Mouse (Mus musculus) erythroblast, embryonic 14.5 days (primary cell): ENCODE results near the gene Celf2. TPM values are rescaled to one million over a fixed set of nuclear protein-coding genes. Genes with fewer than 3 reads are reported as not detected.

Experiments used
- H3K27me3 ChIP-seq: 2 replicates; pipeline ENCODE4 v1.6.1; 2012; ENCODE audit warnings: inconsistent platforms; ENCODE audit not compliant: control insufficient read depth
- H3K36me3 ChIP-seq: 2 replicates; pipeline ENCODE4 v1.6.1; 2012; ENCODE audit warnings: mild to moderate bottlenecking, inconsistent platforms; ENCODE audit not compliant: control insufficient read depth
- H3K4me1 ChIP-seq: 2 replicates; pipeline ENCODE4 v1.6.1; 2012; ENCODE audit warnings: inconsistent platforms; ENCODE audit not compliant: control insufficient read depth
- H3K4me3 ChIP-seq: replicated peaks from 2 replicates; pipeline ENCODE3; 2012; ENCODE audit warnings: moderate library complexity, mild to moderate bottlenecking, inconsistent platforms
- H3K9me3 ChIP-seq: 2 replicates; pipeline ENCODE4 v1.6.1; 2012; ENCODE audit warnings: low read length, inconsistent platforms, mixed read lengths; ENCODE audit not compliant: control insufficient read depth
- GATA1 ChIP-seq: IDR thresholded peaks from 2 replicates; pipeline ENCODE4 v1.6.1; 2012; ENCODE audit warnings: low read length, inconsistent platforms, mixed read lengths
- TAL1 ChIP-seq: IDR thresholded peaks from 3 replicates; pipeline ENCODE4 v1.6.1; 2012; ENCODE audit warnings: low read length, inconsistent platforms, mixed read lengths
- polyA plus RNA-seq: library from polyadenylated mRNA; stranded (reverse); fragments of >175 nt; gene quantifications from 2 replicates; pipeline ENCODE4 v1.2.3, GENCODE M21; 2012

Gene Celf2
- polyA plus RNA-seq, 1 experiment: under 0.01 TPM

DNA sequence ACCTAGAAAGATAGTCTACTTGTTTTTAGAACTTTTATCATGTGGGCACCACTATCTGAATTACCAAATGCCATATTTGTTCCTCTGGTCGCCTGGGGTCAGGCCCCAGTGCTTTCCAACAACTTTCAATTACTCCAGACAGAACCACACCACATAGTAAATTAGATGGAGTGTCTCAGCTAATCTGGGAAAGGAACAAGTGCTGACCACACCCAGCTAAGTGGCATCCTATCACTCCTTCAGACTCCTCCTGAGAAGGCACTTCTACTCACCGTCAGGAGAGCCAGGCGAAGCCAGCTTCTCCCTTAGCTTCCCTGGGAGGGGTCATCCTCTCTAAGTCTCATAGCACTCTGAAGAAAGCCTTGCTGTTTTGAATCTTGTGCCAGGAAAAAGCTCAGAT lies 835.9 kb downstream of the Celf2 start:
- no peaks in the 10 kb centered on the region for H3K9me3 ChIP-seq
- no peaks in the 10 kb centered on the region for H3K36me3 ChIP-seq
- H3K4me3 ChIP-seq: no peak overlapping the region
- TF ChIP-seq TAL1 (no peak), GATA1 (no peak)
- H3K4me1 ChIP-seq: no peaks in the 10 kb centered on the region
- H3K27me3 ChIP-seq: no peaks in the 10 kb centered on the region

DNA sequence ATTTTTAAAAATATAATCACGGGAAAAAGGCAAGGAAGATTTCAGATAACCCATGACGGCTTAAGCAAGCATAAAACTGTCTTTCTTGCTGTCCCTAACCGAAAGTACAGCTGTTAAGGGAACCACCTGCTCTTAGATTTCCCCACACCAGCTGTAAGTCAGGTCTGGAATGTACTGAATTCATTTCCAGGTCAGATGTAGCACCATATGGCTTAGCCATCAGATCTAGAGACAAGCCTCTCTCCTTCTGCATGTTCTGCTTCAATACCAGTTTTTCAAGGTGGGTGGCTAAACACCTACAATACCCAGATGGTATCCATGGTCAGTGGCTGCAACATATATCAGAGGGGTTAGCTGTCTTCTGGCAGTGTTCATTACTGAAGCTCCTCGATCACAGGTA lies 841.8 kb downstream of the Celf2 start:
- Histone ChIP-seq H3K27me3 (no peaks in the 10 kb centered on the region), H3K4me3 (no peak overlapping the region), H3K9me3 (no peaks in the 10 kb centered on the region), H3K36me3 (no peaks in the 10 kb centered on the region), H3K4me1 (no peaks in the 10 kb centered on the region)
- TF ChIP-seq GATA1: no peak
- TF ChIP-seq TAL1: no peak

- Histone ChIP-seq H3K4me1 (no peaks in the 10 kb centered on the region), H3K4me3 (no peak overlapping the region), H3K9me3 (no peaks in the 10 kb centered on the region), H3K27me3 (no peaks in the 10 kb centered on the region), H3K36me3 (no peaks in the 10 kb centered on the region)
- TF ChIP-seq GATA1 (no peak), TAL1 (no peak)
Observed at GRCm38 (mm10) chr2:6659834-6660233, 849.5 kb downstream of the Celf2 start.

DNA sequence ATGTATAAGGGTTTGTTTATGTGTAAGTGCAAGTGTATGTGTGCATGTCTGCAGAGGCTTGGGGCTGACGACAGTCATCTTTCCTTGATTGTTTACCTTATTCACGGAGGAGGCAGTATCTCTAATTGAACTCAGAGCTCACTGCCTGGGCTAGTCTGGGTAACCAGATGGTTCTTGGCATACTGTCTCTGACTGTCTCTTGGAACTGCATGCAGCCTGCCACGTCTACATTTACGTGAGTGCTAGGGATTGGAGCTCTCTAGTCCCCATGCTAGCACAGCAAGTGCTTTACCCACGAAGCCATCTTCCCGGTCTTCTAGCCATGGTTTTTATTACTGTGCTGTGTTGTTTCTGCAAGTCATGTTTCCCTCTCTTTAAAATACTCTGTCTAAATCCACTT lies 855.6 kb downstream of the Celf2 start:
- Histone ChIP-seq H3K4me3 (no peak overlapping the region), H3K4me1 (no peaks in the 10 kb centered on the region), H3K9me3 (no peaks in the 10 kb centered on the region), H3K36me3 (no peaks in the 10 kb centered on the region), H3K27me3 (no peaks in the 10 kb centered on the region)
- TF ChIP-seq GATA1 (no peak), TAL1 (no peak)

DNA sequence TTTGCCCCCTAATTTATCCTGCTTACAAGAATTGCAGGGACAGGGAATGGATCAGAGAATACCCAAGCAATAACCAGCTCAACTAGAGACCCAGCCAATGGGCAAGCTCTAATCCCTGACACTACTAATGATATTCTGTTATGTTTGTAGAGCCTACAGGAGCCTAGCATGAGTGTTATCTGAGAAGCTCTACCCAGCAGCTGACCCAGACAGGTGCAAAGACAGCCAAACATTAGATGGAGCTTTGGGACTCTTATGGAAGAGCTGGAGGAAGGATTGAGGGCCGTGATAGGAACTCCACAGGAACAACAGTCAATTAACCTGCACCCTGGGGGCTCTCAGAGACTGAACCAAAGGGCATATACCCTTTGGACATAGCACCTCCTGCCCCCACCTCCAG lies 857.7 kb downstream of the Celf2 start:
- no peaks in the 10 kb centered on the region for H3K9me3 ChIP-seq
- H3K27me3 ChIP-seq: no peaks in the 10 kb centered on the region
- no peak overlapping the region for H3K4me3 ChIP-seq
- no peaks in the 10 kb centered on the region for H3K4me1 ChIP-seq
- no peak for TF ChIP-seq GATA1
- TF ChIP-seq TAL1: no peak
- no peaks in the 10 kb centered on the region for H3K36me3 ChIP-seq

DNA sequence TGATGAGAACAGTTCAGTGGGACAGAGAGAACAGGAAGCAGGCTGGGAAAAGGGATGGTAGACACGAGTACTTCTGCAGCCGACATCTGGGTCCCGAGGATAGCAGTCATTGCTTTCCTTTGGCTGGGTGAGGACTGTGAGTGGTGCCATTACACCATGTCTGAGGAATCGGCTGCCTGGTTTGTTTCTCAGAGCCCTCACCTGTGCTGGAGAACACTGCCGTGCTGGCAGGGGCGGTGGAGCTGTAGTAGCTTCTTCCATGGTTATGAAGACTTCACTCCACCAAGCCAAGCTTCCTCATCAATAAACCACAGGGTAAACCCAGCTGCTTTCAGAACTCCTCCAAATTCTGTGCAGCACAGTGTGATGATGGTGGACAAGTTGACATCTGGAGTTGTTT lies 860.5 kb downstream of the Celf2 start:
- TF ChIP-seq GATA1 (no peak), TAL1 (no peak)
- no peaks in the 10 kb centered on the region for H3K27me3 ChIP-seq
- no peaks in the 10 kb centered on the region for H3K36me3 ChIP-seq
- H3K4me1 ChIP-seq: no peaks in the 10 kb centered on the region
- H3K4me3 ChIP-seq: no peak overlapping the region
- H3K9me3 ChIP-seq: no peaks in the 10 kb centered on the region

DNA sequence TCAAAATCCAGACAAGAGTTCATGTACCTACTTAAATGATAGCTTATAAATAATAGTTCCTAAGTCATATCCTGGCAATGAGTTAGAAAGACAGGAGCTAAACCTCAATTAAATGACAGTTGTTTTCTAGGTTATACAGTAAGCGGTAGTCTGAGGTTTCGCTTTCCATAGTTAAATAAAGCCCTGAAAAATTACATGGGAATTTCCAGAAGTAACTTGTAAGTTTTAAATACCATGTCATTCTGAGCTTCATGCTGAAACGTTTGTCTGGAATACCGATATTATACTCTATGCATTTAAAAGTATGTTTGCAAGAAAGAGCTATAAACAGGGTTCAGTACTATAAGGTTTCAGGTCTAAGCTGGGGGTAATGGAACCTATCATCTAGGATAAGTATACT lies 862.3 kb downstream of the Celf2 start:
- no peaks in the 10 kb centered on the region for H3K4me1 ChIP-seq

GRCm38 (mm10) chr2:6646325-6646724 lies 863.0 kb downstream of the Celf2 start:
- no peak for TF ChIP-seq GATA1
- no peak for TF ChIP-seq TAL1
- no peaks in the 10 kb centered on the region for H3K36me3 ChIP-seq
- no peak overlapping the region for H3K4me3 ChIP-seq
- H3K9me3 ChIP-seq: no peaks in the 10 kb centered on the region
- H3K4me1 ChIP-seq: no peaks in the 10 kb centered on the region
- no peaks in the 10 kb centered on the region for H3K27me3 ChIP-seq

More for the DNA sequence above, 862.3 kb downstream of the Celf2 start:
- Histone ChIP-seq H3K36me3 (no peaks in the 10 kb centered on the region), H3K9me3 (no peaks in the 10 kb centered on the region), H3K27me3 (no peaks in the 10 kb centered on the region), H3K4me3 (no peak overlapping the region)
- TF ChIP-seq GATA1: no peak
- no peak for TF ChIP-seq TAL1

GRCm38 (mm10) chr2:6642222-6642850 lies 867.0 kb downstream of the Celf2 start:
- no peaks in the 10 kb centered on the region for H3K4me1 ChIP-seq
- H3K4me3 ChIP-seq: no peak overlapping the region
- no peaks in the 10 kb centered on the region for H3K9me3 ChIP-seq
- TF ChIP-seq TAL1 (no peak), GATA1 (no peak)
- H3K27me3 ChIP-seq: no peaks in the 10 kb centered on the region
- no peaks in the 10 kb centered on the region for H3K36me3 ChIP-seq

GRCm38 (mm10) chr2:6639370-6639769 lies 870.0 kb downstream of the Celf2 start:
- no peak overlapping the region for H3K4me3 ChIP-seq
- H3K4me1 ChIP-seq: no peaks in the 10 kb centered on the region
- TF ChIP-seq GATA1 (no peak), TAL1 (no peak)
- H3K9me3 ChIP-seq: no peaks in the 10 kb centered on the region
- H3K36me3 ChIP-seq: no peaks in the 10 kb centered on the region
- H3K27me3 ChIP-seq: no peaks in the 10 kb centered on the region
